Mouse (Mus musculus): Measurements from ENCODE around the gene Pigyl.

Pigyl gene

DNA sequence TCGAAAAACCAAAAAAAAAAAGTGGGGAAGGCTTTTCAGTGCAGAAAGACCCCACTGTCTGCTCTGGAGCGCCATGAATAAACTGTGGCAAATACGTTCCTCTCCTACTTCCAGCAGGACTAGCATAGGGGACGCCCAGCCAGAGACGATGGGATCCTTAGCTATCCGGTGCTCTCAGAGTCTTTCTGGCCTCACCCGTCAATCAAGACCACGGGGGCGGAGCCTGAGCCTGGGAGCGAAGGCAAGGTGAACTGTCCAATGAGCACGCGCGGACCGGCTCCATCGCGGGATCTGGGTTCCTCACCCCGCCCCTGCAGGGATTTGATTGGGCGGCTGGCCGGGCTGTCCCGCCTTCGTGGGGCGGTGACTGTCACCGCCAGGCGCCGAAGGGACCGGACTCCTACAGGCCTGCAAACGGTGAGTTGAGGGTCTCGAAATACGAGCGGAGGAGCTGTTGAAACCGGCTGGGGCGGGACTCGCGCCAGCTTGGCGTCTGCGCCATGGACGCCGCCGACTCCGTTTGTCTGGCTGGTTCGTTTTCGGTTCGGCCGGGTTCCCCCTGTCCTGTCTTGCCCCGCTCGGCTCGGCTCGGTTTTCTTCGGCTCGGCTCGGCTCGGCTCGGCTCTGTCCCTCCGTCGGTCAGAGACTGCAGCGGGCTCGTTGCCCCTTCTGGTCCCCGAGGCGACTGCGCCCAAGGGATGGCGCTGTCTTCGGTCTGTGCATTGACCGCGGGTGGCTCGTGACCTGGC is at the start of gene Pigyl:
TSS of gene Pigyl (plus strand) at position 350 of the 749 bp plus-strand sequence.
- peak; percentile 99 for DNase-seq (ENCODE audit: low spot score in 2 of 2)

DNA sequence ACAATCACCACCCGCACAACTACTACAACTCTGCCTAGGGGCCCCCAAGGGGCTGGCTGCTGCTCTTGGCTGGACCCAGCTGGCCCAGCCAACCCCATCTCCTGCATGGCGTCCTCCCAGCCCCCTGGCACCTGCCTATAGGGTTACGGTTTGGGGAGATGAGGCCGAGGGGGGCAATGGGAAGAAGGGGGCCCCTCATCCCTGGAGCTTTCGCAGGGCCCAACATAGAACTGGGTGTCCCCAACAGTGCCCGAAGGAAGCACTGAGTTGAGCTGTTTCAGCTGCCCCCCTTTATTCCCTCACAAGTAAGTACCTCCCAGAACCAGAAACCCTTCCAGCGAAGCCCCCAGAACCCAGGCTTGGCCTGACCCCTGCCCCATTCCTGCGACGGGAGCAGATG is 48.5 kb upstream of the Pigyl start:
- DNase-seq (ENCODE audit: low spot score in 2 of 2): no peak

DNA sequence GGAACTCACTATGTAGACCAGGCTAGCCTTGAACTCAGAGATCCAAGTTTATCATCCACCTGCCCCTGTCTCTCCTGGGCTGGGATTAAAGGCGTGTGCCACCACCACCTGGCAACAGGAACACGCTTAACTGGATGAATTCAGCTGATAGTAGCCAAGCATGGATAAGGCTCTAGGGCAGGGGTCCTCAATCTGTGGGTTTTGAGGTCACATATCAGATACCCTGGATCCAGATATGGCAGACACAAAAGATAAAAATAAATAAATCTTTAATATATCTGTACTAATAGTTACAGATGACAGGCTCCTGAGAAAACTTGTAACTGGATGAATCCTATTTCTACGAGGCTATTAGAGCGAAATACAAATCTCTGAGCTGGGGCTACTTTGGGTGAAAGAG is 41.0 kb upstream of the Pigyl start:
- DNase-seq (ENCODE audit: low spot score in 2 of 2): no peak

DNA sequence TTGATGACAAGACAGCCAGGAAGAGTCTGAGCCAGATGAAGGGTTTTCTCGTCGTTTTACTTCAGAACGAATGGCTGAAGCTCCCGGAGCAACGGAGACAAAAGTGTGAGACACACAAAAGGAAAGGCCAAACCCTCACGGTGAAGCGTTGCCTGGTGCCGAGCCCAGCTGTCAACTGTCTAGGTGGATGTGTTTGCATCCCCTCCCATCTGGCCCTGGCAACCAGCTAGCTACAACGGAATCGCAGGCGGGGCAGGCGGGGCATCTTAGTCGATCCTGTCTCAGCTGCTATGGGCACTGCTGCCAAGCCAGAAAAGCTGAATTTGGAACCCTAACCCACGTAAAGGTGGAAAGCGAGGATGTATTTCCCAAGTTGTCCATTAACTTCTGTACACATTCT is 40.6 kb upstream of the Pigyl start:
- DNase-seq (ENCODE audit: low spot score in 2 of 2): no peak

DNA sequence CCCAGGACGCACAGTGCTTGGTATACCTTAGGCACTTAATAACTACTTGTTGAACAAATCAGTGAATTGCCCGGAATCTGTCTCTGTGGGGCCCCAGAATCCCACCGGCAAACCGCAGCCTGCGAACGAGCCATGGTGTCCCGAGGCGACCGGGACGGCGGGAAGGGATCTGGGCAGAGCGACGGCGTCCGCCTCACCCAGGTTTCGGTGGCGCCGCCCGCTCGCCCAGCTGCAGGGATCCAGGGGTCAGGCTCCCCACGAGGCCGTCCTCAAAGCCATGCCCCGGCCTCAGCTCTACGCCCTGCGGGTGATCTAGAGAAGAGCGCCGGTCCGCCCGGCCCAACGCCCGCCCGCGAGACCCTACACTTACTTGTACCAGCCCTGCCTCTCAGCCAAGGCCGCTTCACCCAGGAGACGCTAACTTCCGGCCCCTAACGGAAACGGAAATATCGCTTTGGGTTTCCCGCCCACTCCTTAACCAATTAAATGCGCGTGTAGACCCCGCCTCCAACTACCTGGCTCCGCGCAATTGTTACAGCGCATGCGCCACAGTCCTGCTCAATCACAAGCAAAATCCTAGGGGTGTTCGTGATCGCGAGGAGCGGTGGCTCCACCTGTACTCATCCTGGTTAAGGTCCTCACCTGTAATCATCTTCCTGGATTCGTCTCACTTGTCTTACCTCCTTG is 39.8 kb upstream of the Pigyl start, which contains the start of gene Elof1:
TSS of gene Elof1 (minus strand) at position 433 of the 687 bp plus-strand sequence.
- peak; percentile 92 to 93 for DNase-seq (ENCODE audit: low spot score in 2 of 2)

DNA sequence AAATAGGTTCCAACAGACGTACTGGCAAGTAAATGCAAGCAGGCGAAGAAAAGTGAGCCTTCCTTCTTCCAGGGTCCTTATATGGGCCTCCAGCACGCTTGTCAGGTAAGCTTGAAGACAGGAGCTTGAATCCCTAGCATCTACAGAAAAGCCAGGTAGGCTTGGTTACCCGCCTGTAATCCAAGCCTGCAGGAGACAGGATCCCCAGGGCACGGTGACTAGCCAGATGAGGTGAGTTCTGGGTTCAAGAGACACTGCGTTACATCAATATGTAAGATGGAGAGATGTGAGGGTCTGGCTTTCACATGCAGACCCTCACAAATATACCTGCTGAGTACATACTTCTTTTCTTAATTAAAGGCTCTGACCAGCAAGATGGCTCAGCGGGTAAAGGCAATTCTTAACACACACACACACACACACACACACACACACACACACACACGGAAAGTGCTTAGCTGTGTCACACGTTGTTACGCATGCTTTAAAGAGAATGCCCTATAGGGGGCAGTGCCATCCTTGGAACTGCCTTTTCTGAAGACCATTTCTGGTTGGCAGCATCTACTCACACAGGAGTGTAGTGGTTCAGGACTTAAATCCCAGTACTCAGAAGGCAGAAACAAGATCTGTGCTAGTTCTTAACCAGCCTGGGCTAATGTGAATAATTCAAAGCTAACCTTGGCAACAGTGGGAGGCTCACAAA is 38.7 kb upstream of the Pigyl start:
- DNase-seq (ENCODE audit: low spot score in 2 of 2): peak; percentile 26 to 50

DNA sequence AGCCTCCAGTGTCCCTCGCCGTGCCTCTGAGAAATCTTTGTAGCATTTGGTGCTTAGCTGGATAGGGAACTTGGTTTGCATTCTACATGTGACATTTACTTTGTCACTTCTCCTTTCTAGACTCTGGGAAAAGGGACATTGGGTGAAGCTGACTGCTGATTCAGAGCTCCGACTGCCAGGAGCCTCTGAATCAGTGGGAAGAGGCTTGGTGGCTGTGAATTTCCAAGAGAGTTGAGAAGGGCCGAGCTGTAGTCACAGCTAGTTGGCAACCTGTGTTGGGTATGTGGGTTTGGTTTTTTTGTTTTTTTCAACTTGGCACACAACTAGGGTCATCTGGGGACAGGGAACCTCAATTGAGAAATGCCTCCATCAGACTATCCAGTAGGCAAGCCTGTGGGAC is 37.1 kb upstream of the Pigyl start:
- DNase-seq (ENCODE audit: low spot score in 2 of 2): no peak

DNA sequence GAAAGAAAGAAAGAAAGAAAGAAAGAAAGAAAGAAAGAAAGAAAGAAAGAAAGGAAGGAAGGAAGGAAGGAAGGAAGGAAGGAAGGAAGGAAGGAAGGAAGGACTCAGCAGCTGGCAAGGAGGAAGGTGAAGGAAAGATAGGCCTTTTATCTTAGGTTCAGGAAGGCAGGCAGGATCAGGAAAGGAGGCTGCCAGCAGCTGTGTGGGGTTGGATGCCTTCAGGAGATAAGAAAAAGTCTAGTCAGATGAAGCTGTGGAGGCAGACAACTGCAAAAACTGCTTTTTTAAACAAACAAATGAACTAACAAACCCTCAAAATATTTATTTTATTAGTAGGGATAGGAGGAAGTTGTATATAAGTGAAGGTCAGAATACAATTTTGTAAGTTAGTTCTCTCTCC is 35.1 kb upstream of the Pigyl start:
- DNase-seq (ENCODE audit: low spot score in 2 of 2): no peak

DNA sequence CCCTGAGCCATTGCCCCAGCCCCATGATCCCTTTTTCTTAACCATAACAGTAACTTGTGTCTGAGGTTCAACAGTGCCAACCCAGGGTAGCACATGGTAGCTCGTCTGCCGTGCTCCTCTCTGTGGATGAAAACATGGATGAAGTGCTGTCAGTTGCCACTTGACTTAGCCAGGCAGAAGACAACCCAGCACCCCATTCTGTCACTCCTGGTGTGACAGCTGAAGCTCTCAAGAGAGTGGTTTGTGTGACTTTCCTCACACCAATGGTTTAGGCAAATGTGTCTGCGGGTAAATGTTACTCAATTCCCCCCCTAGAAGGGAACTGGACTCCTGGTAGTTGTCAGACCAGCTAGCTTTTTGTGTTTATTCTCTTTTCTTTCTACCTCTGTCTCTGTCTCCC is 34.6 kb upstream of the Pigyl start:
- DNase-seq (ENCODE audit: low spot score in 2 of 2): no peak

DNA sequence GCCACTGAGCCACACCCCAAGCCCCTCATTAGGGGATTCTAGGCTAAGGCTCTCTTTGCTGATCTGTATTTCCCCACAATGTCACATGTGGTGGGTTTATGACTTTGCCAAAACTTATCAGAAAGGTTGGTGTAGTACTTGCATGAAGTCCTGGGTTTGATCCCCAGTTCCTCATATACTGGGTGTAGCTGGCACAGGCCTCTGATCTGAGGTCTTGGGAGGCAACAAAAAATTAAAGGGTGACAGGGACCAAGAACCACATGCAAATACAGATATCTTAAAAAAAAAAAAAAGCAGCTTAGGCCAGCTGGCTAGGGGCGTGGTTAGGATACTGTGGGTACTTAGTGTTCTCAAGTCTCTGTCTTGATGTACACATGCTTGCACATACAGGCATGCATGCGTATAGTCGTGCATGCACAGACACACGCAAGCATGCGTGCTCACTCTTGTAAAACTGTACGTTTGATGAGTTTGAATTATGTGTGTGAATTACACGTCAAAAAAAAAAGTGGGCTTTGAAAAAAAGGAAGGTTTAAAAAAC is 33.5 kb upstream of the Pigyl start:
- no peak for DNase-seq (ENCODE audit: low spot score in 2 of 2)

DNA sequence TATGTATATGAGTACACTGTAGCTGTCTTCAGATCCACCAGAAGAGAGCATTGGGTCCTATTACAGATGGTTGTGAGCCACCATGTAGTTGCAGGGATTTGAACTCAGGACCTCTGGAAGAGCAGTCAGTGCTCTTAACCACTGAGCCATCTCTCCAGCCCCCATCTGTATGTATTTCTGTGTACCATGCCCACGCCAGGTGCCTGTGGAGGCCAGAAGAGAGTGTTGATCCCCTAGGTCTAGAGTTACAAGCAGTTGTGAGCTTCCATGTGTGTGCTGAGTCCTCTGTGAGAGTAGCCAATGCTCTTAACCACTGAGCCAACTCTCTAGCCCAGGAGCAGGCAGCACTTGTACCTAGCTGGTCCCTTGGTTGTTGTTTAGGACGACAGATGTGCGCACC is 32.5 kb upstream of the Pigyl start:
- no peak for DNase-seq (ENCODE audit: low spot score in 2 of 2)

DNA sequence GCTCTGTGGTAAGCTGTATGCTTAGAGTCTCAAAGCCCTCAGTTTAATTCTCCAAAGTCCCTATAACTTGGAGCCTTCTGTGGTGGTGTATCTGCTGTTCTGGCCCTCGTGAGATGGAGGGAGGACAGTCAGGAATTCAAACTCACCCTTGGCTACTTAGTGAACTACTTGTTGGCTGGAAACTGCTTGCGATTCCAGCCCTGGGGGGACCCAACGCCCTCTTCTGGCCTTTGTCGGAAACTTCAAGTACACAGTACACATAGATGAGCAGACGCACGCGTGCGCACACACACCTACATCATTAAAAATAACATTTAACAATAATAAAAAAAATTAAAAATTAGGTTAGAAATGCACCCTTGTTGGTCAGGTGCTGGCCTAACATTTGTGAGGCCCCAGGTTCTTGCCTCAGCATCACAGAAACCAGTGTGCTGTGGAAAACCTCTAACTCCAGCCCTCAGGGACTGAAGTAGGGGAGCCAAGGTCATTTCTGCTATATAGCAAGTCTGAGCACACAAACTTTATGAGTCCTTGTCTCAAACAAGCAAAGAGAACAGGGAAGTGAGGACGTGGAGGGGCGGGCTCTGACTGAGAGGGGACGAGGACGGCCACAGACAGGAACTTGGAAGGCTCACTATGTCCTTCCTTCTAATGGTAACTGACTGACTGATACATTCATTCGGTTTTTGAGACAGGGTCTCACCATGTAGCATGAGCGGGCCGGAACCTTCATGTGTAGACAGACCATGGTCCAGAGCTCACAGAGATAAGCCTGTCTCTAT is 31.2 kb upstream of the Pigyl start:
- DNase-seq (ENCODE audit: low spot score in 2 of 2): no peak

DNA sequence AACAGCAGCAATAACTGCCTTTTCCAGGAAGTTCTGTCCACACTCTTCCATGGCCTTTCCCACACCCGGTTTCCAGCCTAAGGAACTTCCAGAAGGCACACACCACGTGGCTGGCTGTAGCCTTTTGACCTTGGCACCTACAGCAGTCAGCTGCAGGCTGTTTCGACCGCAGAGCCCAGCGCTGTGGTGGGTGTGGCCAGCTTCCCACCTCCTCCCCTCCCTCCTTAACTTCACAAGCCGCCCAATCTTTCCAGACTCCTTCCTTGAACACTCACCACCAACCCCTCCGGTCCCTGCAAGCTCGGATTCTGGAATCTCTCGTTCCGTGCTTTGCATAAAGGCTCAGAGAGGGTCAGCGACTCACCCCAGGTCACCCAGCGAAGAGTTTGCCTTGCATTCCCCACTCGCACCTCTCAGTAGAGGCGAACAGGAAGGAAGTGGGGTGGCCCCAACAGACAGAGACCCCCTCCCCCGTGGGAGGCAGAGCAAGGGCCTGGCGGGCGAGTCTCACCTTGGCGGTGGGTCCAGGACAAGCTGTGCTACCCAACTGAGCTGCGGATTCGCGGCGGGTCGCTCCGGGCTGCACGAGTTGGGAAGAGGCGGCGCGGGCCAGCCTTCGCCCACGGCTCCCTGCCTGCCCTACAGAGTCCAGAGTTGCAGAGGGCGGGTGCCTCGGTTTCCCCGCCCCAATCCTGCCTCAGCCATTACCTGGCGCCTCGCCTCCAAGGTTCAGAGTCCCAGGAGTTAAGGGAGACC is 25.2 kb upstream of the Pigyl start:
- DNase-seq (ENCODE audit: low spot score in 2 of 2): peak; percentile 16 to 49

DNA sequence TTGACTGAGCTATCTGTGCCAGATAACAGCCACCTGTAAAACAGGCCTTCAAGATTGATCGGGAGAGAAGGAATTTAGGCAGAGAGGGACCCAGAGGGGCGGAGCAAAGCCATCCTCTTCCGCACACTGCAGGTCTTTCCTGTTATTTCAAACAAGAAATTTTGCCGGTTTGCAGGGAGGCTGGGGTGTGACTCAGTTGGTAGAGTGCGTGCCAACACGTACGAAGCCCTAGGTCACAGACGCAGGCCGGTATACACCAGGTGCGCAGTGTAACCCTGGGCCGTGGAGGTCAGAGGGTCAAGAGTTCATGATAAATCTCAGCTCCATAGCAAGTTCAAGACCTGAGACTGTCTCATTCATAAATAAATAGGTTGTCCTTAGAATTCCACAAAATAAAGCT is 24.4 kb upstream of the Pigyl start:
- no peak for DNase-seq (ENCODE audit: low spot score in 2 of 2)

DNA sequence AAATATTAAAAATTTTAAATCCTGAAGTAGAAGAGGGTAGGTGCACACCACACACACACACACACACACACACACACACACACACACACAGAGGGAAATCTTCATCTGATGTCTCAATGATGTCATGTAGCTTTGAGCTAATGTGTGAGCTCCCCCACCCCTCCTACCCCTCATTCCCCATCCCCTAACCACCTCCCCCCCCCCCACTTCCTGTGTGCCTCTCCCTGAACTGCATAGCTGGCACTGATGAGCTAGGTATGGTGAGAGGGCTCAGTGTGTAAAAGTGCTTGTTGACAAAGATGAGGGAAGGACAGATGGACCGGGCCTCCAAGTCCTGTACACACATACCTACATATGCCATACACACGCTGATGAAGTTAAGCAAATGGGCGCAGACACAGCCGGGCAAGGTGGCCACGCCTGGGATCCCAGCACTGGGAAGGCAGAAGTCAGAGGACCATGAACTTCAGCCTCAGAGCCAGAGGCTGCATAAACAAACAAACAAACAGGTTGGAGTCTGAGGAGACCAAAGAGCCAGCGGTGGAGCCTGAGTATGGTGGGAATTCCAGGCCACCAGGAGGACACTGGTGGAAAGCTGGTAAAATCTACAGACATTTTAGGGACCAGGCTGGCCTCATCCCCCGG is 22.3 kb upstream of the Pigyl start:
- DNase-seq (ENCODE audit: low spot score in 2 of 2): no peak

DNA sequence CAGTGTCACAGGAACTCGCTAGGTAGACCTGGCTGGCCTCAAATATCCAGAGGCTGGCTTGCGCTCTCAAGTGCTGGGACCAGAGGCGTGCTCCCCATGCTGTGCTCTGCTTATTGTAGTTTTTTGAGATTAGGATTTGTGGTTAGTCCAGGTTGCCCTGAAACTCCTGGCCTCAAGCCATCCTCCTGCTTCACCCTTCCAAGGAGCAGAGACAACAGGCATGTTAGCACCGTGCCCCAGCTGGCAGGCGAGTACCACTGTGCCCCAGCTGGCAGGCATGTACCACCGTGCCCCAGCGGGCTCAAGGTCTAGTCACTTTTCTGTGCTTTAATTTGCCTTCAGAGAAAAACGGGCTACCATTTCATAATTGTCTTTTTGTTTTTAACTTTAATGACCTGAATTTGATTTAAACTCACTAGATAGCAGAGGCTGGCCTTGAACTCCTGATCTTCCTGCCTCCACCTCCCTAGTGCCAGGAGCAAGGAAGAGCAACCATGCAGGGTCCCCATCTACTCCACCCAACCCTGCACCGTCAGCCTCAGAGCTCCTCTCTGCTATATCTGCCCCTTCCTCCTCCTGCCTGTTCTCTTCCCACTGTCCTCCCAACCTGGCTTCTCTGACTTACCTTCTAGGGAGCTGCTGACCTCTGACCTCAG is 21.5 kb upstream of the Pigyl start:
- DNase-seq (ENCODE audit: low spot score in 2 of 2): peak in 1 of 2 experiments; percentile 38

DNA sequence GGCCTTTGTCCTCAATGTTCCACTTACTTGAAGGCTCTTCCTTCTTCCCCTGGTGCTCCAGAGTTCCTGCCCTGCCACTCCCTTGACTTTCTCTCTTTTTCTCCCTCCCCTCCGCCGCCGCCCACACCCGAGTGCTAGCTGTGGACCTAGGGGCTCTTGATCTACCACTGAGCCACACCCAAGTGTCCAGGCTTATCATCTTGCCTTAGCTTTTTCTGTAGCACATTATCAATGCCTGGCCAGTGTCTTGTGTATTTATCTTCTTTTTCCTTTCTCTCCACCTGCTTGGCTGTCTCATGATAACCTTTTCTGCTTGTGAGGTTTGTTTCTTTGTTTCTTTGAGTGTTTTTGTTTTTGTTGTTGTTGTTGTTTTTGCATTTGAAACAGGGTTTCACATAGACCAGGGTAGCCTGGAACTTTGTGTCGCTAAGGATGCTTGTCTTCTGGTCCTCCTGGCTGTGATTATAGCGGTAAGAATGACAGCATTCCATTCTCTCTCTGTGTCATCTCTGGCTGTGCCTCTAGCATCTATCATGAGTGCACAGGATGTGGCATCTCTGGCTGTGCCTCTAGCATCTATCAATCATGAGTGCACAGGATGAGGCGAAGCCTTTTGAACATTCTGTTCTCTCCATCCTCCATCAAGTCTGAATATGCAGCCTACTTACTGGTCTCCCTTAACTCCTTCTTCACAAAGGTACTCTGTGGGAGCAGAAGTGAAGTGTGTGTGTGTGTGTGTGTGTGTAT is 20.8 kb upstream of the Pigyl start, which contains the start of gene Acp5:
TSS of gene Acp5 (minus strand) at position 68 of the 747 bp plus-strand sequence.
- no peak for DNase-seq (ENCODE audit: low spot score in 2 of 2)

DNA sequence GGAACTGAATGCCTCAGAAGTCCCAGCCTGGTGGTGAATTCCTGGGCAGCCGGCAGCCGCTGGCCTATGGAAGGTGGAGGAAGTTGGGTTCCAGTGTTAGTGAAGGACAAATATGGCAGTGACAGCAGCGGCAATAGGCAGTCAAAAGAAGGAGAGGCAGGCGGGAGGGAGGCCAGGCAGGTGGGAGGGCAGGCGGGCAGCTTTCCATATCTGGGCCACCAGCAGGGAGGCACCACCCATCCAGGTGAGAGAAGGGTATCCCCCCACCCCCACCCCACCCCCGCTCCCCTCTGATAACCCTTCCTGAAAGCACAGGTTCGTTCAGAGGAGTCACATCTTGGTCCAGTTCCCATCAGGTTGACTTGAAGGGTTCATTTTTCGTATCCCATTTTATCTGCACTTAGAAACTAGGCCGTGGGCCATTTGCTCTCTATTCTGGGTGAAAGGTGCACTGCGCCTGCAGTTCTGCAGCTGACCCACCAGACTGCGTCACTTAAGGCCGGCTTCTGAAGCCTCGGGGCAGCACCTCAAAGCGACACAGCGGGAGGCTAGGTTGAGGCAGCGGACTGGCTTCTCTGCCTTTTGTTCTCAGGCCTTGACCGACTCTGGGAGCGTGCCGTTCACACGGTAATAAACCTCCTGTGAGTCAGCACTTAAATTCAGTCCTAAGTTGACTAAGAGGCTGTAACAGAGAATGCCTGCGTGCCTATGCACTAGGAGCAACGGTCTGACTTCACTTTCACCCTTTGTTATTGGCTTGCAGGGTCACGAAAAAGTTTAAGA is 19.7 kb upstream of the Pigyl start:
- DNase-seq (ENCODE audit: low spot score in 2 of 2): no peak

All from urinary bladder, postnatal 36 days (tissue).